Comparison of ENCODE assay signal across 8 mouse cellular contexts in genomic region chr1:93754573-93755290, GRCm38 (mm10). TPM values are rescaled to one million over a fixed set of nuclear protein-coding genes. Genes with fewer than 3 reads are reported as not detected.
DNase-seq lines count a peak whose midpoint lies in the region; ATAC-seq and TF ChIP-seq lines count a peak whose summit lies in the region.

TSS of gene Thap4 (minus strand) at chr1:93754864.

- H3K36me3 ChIP-seq in kidney, embryonic 14.5 days (ENCODE audit: control insufficient read depth, insufficient read depth, low read length) = peaks cover 10% of the 10 kb centered on the region
- peaks cover 10% of the 10 kb centered on the region for H3K36me3 ChIP-seq in limb, embryonic 14.5 days (ENCODE audit: control insufficient read depth, insufficient read depth, low read length)
- peaks cover 8% of the 10 kb centered on the region for H3K36me3 ChIP-seq in midbrain, embryonic 16.5 days (ENCODE audit: control insufficient read depth, insufficient read depth, low read length)
- H3K36me3 ChIP-seq in spleen, adult 2 months (ENCODE audit: control insufficient read depth, insufficient read depth, low read length) = peaks cover 9% of the 10 kb centered on the region

- TF ChIP-seq POLR2A in bone marrow macrophage, adult 2 months (IDR thresholded peaks at IDR 0.05; ENCODE audit: borderline replicate concordance, low read depth, low read length) = no peak
- peak; percentile 85 for TF ChIP-seq POLR2A in embryonic fibroblast, embryonic 13.5 days (IDR thresholded peaks at IDR 0.05; ENCODE audit: low read depth, low read length)
- 0 out of 2 replicates have a peak, but pooled peaks have one; percentile 64 for TF ChIP-seq POLR2A in limb, embryonic 14.5 days (IDR thresholded peaks at IDR 0.05; ENCODE audit: borderline replicate concordance, extremely low read depth, insufficient read depth, insufficient read length)
- peak; percentile 62 for TF ChIP-seq POLR2A in spleen, adult 2 months (IDR thresholded peaks at IDR 0.05; ENCODE audit: low read depth, low read length)

- H3K4me3 ChIP-seq in bone marrow macrophage, adult 2 months (ENCODE audit: insufficient read depth, low read length) = peak within 1 kb of the TSS; percentile 97
- H3K4me3 ChIP-seq in embryonic fibroblast, embryonic 13.5 days (ENCODE audit: insufficient read depth, low read length) = peak within 1 kb of the TSS; percentile 98
- H3K4me3 ChIP-seq in kidney, embryonic 14.5 days (ENCODE audit: low read length) = peak within 1 kb of the TSS; percentile 75
- peak within 1 kb of the TSS; percentile 99 for H3K4me3 ChIP-seq in limb, embryonic 14.5 days (replicated peaks; ENCODE audit: low read length)
- peak within 1 kb of the TSS; percentile 84 for H3K4me3 ChIP-seq in midbrain, embryonic 16.5 days (ENCODE audit: low read depth, low read length)
- peak within 1 kb of the TSS; percentile 98 for H3K4me3 ChIP-seq in spleen, adult 2 months (ENCODE audit: extremely low read depth, insufficient read depth, insufficient read length)

- no peak for TF ChIP-seq CTCF in bone marrow macrophage, adult 2 months (IDR thresholded peaks at IDR 0.05; ENCODE audit: low read depth, low read length)
- TF ChIP-seq CTCF in embryonic fibroblast, embryonic 13.5 days (IDR thresholded peaks at IDR 0.05; ENCODE audit: borderline replicate concordance, insufficient read depth, low read length) = no peak
- TF ChIP-seq CTCF in spleen, adult 2 months (IDR thresholded peaks at IDR 0.05; ENCODE audit: extremely low read depth, insufficient read depth, insufficient read length, insufficient replicate concordance) = no peak

- under 1% methylated on average over 94 of the region's 121 CpGs for WGBS in kidney, embryonic 14.5 days
- 1% methylated on average over 77 of the region's 121 CpGs for WGBS in limb, embryonic 14.5 days
- under 1% methylated on average over 69 of the region's 121 CpGs for WGBS in midbrain, embryonic 16.5 days
- 1% methylated on average over 121 of the region's 121 CpGs for WGBS in spleen, adult 2 months

- peaks cover 35% of the 10 kb centered on the region for H3K4me1 ChIP-seq in bone marrow macrophage, adult 2 months (ENCODE audit: control insufficient read depth, insufficient read depth, low read length)
- 0 out of 2 replicates have a peak, but pooled peaks cover 2% of the 10 kb centered on the region for H3K4me1 ChIP-seq in embryonic fibroblast, embryonic 13.5 days (ENCODE audit: control insufficient read depth, insufficient read depth, low read length)
- H3K4me1 ChIP-seq in kidney, embryonic 14.5 days (ENCODE audit: control insufficient read depth, insufficient read depth, low read length) = peaks cover 7% of the 10 kb centered on the region; the same call in 1 of the 2 replicates
- peaks cover 20% of the 10 kb centered on the region for H3K4me1 ChIP-seq in limb, embryonic 14.5 days (ENCODE audit: control insufficient read depth, insufficient read depth, low read length)
- H3K4me1 ChIP-seq in midbrain, embryonic 16.5 days (ENCODE audit: control insufficient read depth, insufficient read depth, low read length) = peaks cover 34% of the 10 kb centered on the region
- peaks cover 5% of the 10 kb centered on the region; the same call in 1 of the 2 replicates for H3K4me1 ChIP-seq in spleen, adult 2 months (ENCODE audit: control insufficient read depth, insufficient read depth, insufficient read length)

- DNase-seq in A20 (ENCODE audit: low read depth, low spot score) = peak; percentile 94
- DNase-seq in heart, adult 9 months (ENCODE audit: low spot score in 2 of 2) = peak; percentile 92 to 93
- DNase-seq in limb, embryonic 14.5 days (ENCODE audit: low spot score) = peak; percentile 92
- DNase-seq in spleen, adult 2 months (ENCODE audit: low read depth in 1 of 2, low spot score in 2 of 2) = peak; percentile 45 to 86

- peak within 1 kb of the TSS; percentile 90 for H3K9ac ChIP-seq in kidney, embryonic 14.5 days (ENCODE audit: low read depth, low read length)
- peak within 1 kb of the TSS; percentile 86 for H3K9ac ChIP-seq in limb, embryonic 14.5 days (ENCODE audit: low read depth, low read length, severe bottlenecking)
- H3K9ac ChIP-seq in midbrain, embryonic 16.5 days (ENCODE audit: low read depth, low read length) = peak within 1 kb of the TSS; percentile 92

- no peaks in the 10 kb centered on the region for H3K9me3 ChIP-seq in kidney, embryonic 14.5 days (ENCODE audit: control insufficient read depth, low read length)
- H3K9me3 ChIP-seq in limb, embryonic 14.5 days (ENCODE audit: control insufficient read depth, low read length) = no peaks in the 10 kb centered on the region
- H3K9me3 ChIP-seq in midbrain, embryonic 16.5 days (replicated peaks; ENCODE audit: control insufficient read depth, low read length, poor library complexity, severe bottlenecking) = no peaks in the 10 kb centered on the region

- ATAC-seq in kidney, embryonic 14.5 days (ENCODE audit: low FRiP score, low TSS enrichment) = peak; percentile 91
- peak; percentile 92 for ATAC-seq in limb, embryonic 14.5 days (ENCODE audit: low FRiP score, low read depth)
- ATAC-seq in midbrain, embryonic 16.5 days = peak; percentile 95

- H3K27ac ChIP-seq in bone marrow macrophage, adult 2 months (ENCODE audit: insufficient read depth, low read depth, low read length) = peak within 1 kb of the TSS; percentile 78
- H3K27ac ChIP-seq in embryonic fibroblast, embryonic 13.5 days (ENCODE audit: insufficient read depth, low read length) = peak within 1 kb of the TSS; percentile 49
- H3K27ac ChIP-seq in kidney, embryonic 14.5 days (ENCODE audit: low read depth, low read length) = peak within 1 kb of the TSS; percentile 88
- H3K27ac ChIP-seq in limb, embryonic 14.5 days (replicated peaks; ENCODE audit: low read depth, low read length) = peak within 1 kb of the TSS; percentile 78
- peak within 1 kb of the TSS; percentile 82 for H3K27ac ChIP-seq in midbrain, embryonic 16.5 days (ENCODE audit: low read length)
- peak within 1 kb of the TSS; percentile 83 for H3K27ac ChIP-seq in spleen, adult 2 months (ENCODE audit: insufficient read depth, low read length)

- no peaks in the 10 kb centered on the region for H3K27me3 ChIP-seq in kidney, embryonic 14.5 days (ENCODE audit: control insufficient read depth, insufficient read depth, low read length)
- no peaks in the 10 kb centered on the region for H3K27me3 ChIP-seq in limb, embryonic 14.5 days (ENCODE audit: control insufficient read depth, insufficient read depth, low read length)
- no peaks in the 10 kb centered on the region for H3K27me3 ChIP-seq in midbrain, embryonic 16.5 days (ENCODE audit: control insufficient read depth, insufficient read depth, low read depth, low read length)
- H3K27me3 ChIP-seq in spleen, adult 2 months (ENCODE audit: control insufficient read depth, insufficient read depth, low read length) = no peaks in the 10 kb centered on the region

- peak within 1 kb of the TSS; percentile 80 for H3K4me2 ChIP-seq in kidney, embryonic 14.5 days (replicated peaks; ENCODE audit: low read depth, low read length)
- peak within 1 kb of the TSS; percentile 74 for H3K4me2 ChIP-seq in limb, embryonic 14.5 days (replicated peaks; ENCODE audit: low read depth, low read length, severe bottlenecking)
- peak within 1 kb of the TSS; percentile 76 for H3K4me2 ChIP-seq in midbrain, embryonic 16.5 days (ENCODE audit: low read length)

RNA-seq across cellular contexts. Expression of gene Thap4, which starts in this region (rescaled TPM):
- 22.1 and 22.2 TPM in 2 replicates for polyA plus RNA-seq in bone marrow macrophage, adult 2 months (2012; ENCODE audit: insufficient read depth, insufficient read length, missing spikeins)
- polyA plus RNA-seq in embryonic fibroblast, embryonic 13.5 days (2011; ENCODE audit: insufficient read length, low read depth, missing spikeins) = 34.5 and 38.7 TPM in 2 replicates
- 58.6 and 64.8 TPM in 2 replicates for polyA plus RNA-seq in kidney, embryonic 14.5 days (2014; fragmentation: Nextera tagmentation; extraction: Ambion mirVana)
- polyA plus RNA-seq in limb, embryonic 14.5 days (2012; rRNA removed) = 59.4 and 62.6 TPM in 2 replicates
- polyA plus RNA-seq in limb, embryonic 14.5 days (2014; fragmentation: Nextera tagmentation; extraction: Ambion mirVana) = 52.3 and 53.3 TPM in 2 replicates
- polyA plus RNA-seq in midbrain, embryonic 16.5 days (2015; fragmentation: Nextera tagmentation; extraction: Ambion mirVana) = 54.8 TPM in 2 replicates
- 16.5 and 17.2 TPM in 2 replicates for polyA plus RNA-seq in spleen, adult 2 months (2012; rRNA removed)

Comparison
In these comparisons a context has a peak if more than half of its experiments do, and no peak if none do; other contexts are left out.
1. Peak in every context shown above with its lines: DNase-seq, ATAC-seq, H3K4me3 ChIP-seq and H3K27ac ChIP-seq.